Mouse (Mus musculus): Measurements from ENCODE around the gene Sdk2.

The Sdk2 gene

GRCm38 (mm10) chr11:113791357-113792215 lies 275.3 kb downstream of the Sdk2 start:
- peak; percentile 57 to 78 for DNase-seq (ENCODE audit: low spot score in 2 of 2)

- no peak for DNase-seq (ENCODE audit: low spot score in 2 of 2)
These were observed 277.7 kb downstream of the Sdk2 start for GRCm38 (mm10) chr11:113789101-113789500.

- DNase-seq (ENCODE audit: low spot score in 2 of 2), result no peak
These were observed 278.6 kb downstream of the Sdk2 start for GRCm38 (mm10) chr11:113788183-113788789.

- no peak for DNase-seq (ENCODE audit: low spot score in 2 of 2)
These were observed 279.2 kb downstream of the Sdk2 start for GRCm38 (mm10) chr11:113787432-113788182.

GRCm38 (mm10) chr11:113787009-113787408 lies 279.8 kb downstream of the Sdk2 start:
- no peak for DNase-seq (ENCODE audit: low spot score in 2 of 2)

- no peak for DNase-seq (ENCODE audit: low spot score in 2 of 2)
These were observed 280.5 kb downstream of the Sdk2 start for GRCm38 (mm10) chr11:113786395-113786794.

- peak; percentile 73 to 78 for DNase-seq (ENCODE audit: low spot score in 2 of 2)
These were observed 281.3 kb downstream of the Sdk2 start for GRCm38 (mm10) chr11:113785406-113786171.

- DNase-seq (ENCODE audit: low spot score in 2 of 2), result no peak
These were observed 282.0 kb downstream of the Sdk2 start for GRCm38 (mm10) chr11:113784656-113785396.

- no peak for DNase-seq (ENCODE audit: low spot score in 2 of 2)
These were observed 284.4 kb downstream of the Sdk2 start for GRCm38 (mm10) chr11:113782496-113782895.

- DNase-seq (ENCODE audit: low spot score in 2 of 2), result no peak
These were observed 284.8 kb downstream of the Sdk2 start for GRCm38 (mm10) chr11:113782006-113782405.

GRCm38 (mm10) chr11:113779680-113780041 lies 287.2 kb downstream of the Sdk2 start:
- DNase-seq (ENCODE audit: low spot score in 2 of 2), result no peak

GRCm38 (mm10) chr11:113778733-113779679 lies 287.8 kb downstream of the Sdk2 start:
- DNase-seq (ENCODE audit: low spot score in 2 of 2), result no peak

- DNase-seq (ENCODE audit: low spot score in 2 of 2), result no peak
These were observed 288.9 kb downstream of the Sdk2 start for GRCm38 (mm10) chr11:113777878-113778464.

- DNase-seq (ENCODE audit: low spot score in 2 of 2), result no peak
These were observed 289.9 kb downstream of the Sdk2 start for GRCm38 (mm10) chr11:113776851-113777511.

GRCm38 (mm10) chr11:113774773-113775172 lies 292.1 kb downstream of the Sdk2 start:
- no peak for DNase-seq (ENCODE audit: low spot score in 2 of 2)

GRCm38 (mm10) chr11:113773191-113773590 lies 293.7 kb downstream of the Sdk2 start:
- DNase-seq (ENCODE audit: low spot score in 2 of 2), result no peak

- no peak for DNase-seq (ENCODE audit: low spot score in 2 of 2)
These were observed 295.7 kb downstream of the Sdk2 start for GRCm38 (mm10) chr11:113771187-113771586.

- DNase-seq (ENCODE audit: low spot score in 2 of 2), result no peak
These were observed 298.5 kb downstream of the Sdk2 start for GRCm38 (mm10) chr11:113768356-113768755.

- DNase-seq (ENCODE audit: low spot score in 2 of 2), result no peak
These were observed 299.6 kb downstream of the Sdk2 start for GRCm38 (mm10) chr11:113767285-113767684.

All from frontal cortex, postnatal 10 days (tissue).